21 mouse cellular contexts compared by ENCODE assay signal in the genomic region with DNA sequence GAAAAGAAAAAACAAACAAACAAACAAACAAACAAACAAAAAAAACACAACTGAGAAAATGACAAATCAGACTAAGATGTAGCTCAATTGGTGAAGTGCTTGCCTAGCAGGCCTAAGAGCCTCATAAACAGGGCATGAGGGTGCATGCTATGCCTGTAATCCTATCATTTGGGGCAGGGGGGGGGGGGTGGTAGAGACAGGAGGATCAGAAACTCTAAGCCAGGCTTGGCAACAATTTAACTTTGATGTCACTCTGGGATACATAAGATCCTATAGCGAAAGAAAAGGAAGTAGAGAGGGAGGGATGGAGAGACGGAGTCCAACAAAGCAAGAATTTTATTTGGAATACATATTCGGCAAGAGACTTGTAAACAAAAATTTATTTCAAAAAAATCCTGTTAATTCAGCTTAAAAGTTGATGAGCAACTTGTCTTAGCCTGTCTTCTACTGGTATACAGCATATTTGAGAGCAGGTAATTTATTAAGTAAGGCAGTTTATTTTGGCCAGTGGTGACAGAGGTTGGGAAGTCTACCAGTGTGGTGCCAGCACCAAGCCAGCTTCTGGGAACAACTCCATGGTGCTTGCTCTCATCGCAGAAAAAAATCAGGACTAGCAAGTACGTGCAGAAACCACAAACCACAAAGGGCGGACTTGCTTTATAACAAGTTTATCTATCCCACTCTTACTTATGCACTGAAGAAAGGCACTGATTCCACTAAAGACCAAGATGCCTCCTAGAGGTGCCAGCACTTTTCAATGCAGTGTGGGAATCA. TPM values are rescaled to one million over a fixed set of nuclear protein-coding genes. Genes with fewer than 3 reads are reported as not detected.
DNase-seq lines count a peak whose midpoint lies in the region; ATAC-seq and TF ChIP-seq lines count a peak whose summit lies in the region.
"Had no signal": no experiment of that assay in that cellular context is flagged by ENCODE, and none has a peak within 500 bp of the region (broad histone marks: within the 10 kb centered on the region; RNA-seq: fewer than 3 reads in every experiment).

No protein-coding gene starts in this region.

- H3K36me3 ChIP-seq in heart, postnatal 0 days (replicated peaks; ENCODE audit: control insufficient read depth, insufficient read depth, low read length) = no peaks in the 10 kb centered on the region
- H3K36me3 ChIP-seq in liver, adult 2 months (ENCODE audit: control insufficient read depth, insufficient read depth, low read length) = no peaks in the 10 kb centered on the region
- no peaks in the 10 kb centered on the region for H3K36me3 ChIP-seq in liver, embryonic 12.5 days
- H3K36me3 ChIP-seq in hindbrain, embryonic 16.5 days (ENCODE audit: control insufficient read depth, insufficient read depth, low read length) = no peaks in the 10 kb centered on the region
- H3K36me3 ChIP-seq: embryonic facial prominence, embryonic 12.5 days; intestine, embryonic 15.5 days; stomach, embryonic 15.5 days had no signal

- peaks cover 19% of the 10 kb centered on the region; the same call in 1 of the 2 replicates for H3K79me2 ChIP-seq in liver, adult 2 months (ENCODE audit: control insufficient read depth, insufficient read depth, low read length)

- no peak for ATAC-seq in heart, postnatal 0 days (ENCODE audit: insufficient read depth, low read depth)
- no peak for ATAC-seq in liver, embryonic 12.5 days
- no peak for ATAC-seq in hindbrain, embryonic 16.5 days
- ATAC-seq: forebrain, embryonic 16.5 days; intestine, embryonic 15.5 days; midbrain, embryonic 16.5 days had no signal

- TF ChIP-seq CTCF in heart, postnatal 0 days (IDR thresholded peaks at IDR 0.05; ENCODE audit: low read depth) = no peak
- TF ChIP-seq CTCF in liver, adult 2 months (IDR thresholded peaks at IDR 0.05; ENCODE audit: low read depth, low read length) = no peak

- no peaks in the 10 kb centered on the region for H3K9me3 ChIP-seq in heart, postnatal 0 days (replicated peaks; ENCODE audit: control insufficient read depth, low read length)
- no peaks in the 10 kb centered on the region for H3K9me3 ChIP-seq in liver, embryonic 12.5 days (replicated peaks)
- no peaks in the 10 kb centered on the region for H3K9me3 ChIP-seq in hindbrain, embryonic 16.5 days (ENCODE audit: control insufficient read depth, low read length)
- H3K9me3 ChIP-seq: embryonic facial prominence, embryonic 12.5 days; intestine, embryonic 15.5 days; stomach, embryonic 15.5 days had no signal

- no peak for TF ChIP-seq EP300 in heart, postnatal 0 days (IDR thresholded peaks at IDR 0.05; ENCODE audit: low read depth)

- no peak for TF ChIP-seq POLR2A in liver, adult 2 months (IDR thresholded peaks at IDR 0.05; ENCODE audit: extremely low read depth, insufficient read depth, low read length)

- no peaks in the 10 kb centered on the region for H3K27me3 ChIP-seq in heart, postnatal 0 days (ENCODE audit: control insufficient read depth, insufficient read depth, low read length)
- H3K27me3 ChIP-seq in liver, adult 2 months (ENCODE audit: control insufficient read depth, insufficient read depth, low read length) = no peaks in the 10 kb centered on the region
- peaks cover 28% of the 10 kb centered on the region for H3K27me3 ChIP-seq in liver, embryonic 12.5 days (replicated peaks)
- H3K27me3 ChIP-seq in hindbrain, embryonic 16.5 days (replicated peaks; ENCODE audit: control insufficient read depth, insufficient read depth, low read length) = no peaks in the 10 kb centered on the region

- peak; percentile 28 for DNase-seq in gastrocnemius, postnatal 25 days
- DNase-seq in gastrocnemius, postnatal 10 days = no peak
- no peak for DNase-seq in heart, postnatal 0 days (ENCODE audit: low spot score)
- no peak for DNase-seq in heart, adult 8-10 months (ENCODE audit: low spot score)
- peak; percentile 96 for DNase-seq in liver, adult 2 months (ENCODE audit: extremely low read depth, low read depth, low spot score)
- DNase-seq in fibroblast of lung, adult 2 months (ENCODE audit: low read depth) = peak; percentile 58
- DNase-seq: adrenal gland, adult 8-10 months; cerebellum, adult 9-11 months; lung, postnatal 10 days; right cerebral cortex, postnatal 25 days; thymus, adult 18-20 months; thymus, postnatal 4 days had no signal

- no peak overlapping the region for H3K4me2 ChIP-seq in heart, postnatal 0 days (ENCODE audit: low read depth, low read length)
- H3K4me2 ChIP-seq in liver, embryonic 12.5 days = no peak overlapping the region
- no peak overlapping the region for H3K4me2 ChIP-seq in hindbrain, embryonic 16.5 days (ENCODE audit: low read length)
- H3K4me2 ChIP-seq: embryonic facial prominence, embryonic 12.5 days; hindbrain, embryonic 14.5 days; intestine, embryonic 15.5 days; stomach, embryonic 15.5 days had no signal

- WGBS in heart, postnatal 0 days = 69% methylated on average over 6 of the region's 6 CpGs
- 30% methylated on average over 6 of the region's 6 CpGs for WGBS in liver, adult 2 months
- 54% methylated on average over 6 of the region's 6 CpGs for WGBS in liver, embryonic 12.5 days (ENCODE audit: insufficient replicate concordance)
- WGBS in hindbrain, embryonic 16.5 days = 90% methylated on average over 6 of the region's 6 CpGs

- no peak overlapping the region for H3K4me3 ChIP-seq in heart, postnatal 0 days (ENCODE audit: low read depth, low read length)
- H3K4me3 ChIP-seq in liver, adult 2 months (ENCODE audit: insufficient read depth, low read depth, low read length) = no peak overlapping the region
- no peak overlapping the region for H3K4me3 ChIP-seq in liver, embryonic 12.5 days
- H3K4me3 ChIP-seq in hindbrain, embryonic 16.5 days (ENCODE audit: low read length) = no peak overlapping the region
- H3K4me3 ChIP-seq: embryonic facial prominence, embryonic 12.5 days; intestine, embryonic 15.5 days; layer of hippocampus, adult 2 months; stomach, embryonic 15.5 days had no signal

- H3K27ac ChIP-seq in heart, postnatal 0 days (ENCODE audit: low read depth) = peak overlapping the region; percentile 15; the same call in 1 of the 2 replicates
- peak overlapping the region; percentile 90 for H3K27ac ChIP-seq in liver, adult 2 months (replicated peaks; ENCODE audit: insufficient read depth, low read depth, low read length)
- no peak overlapping the region for H3K27ac ChIP-seq in liver, embryonic 12.5 days
- H3K27ac ChIP-seq in hindbrain, embryonic 16.5 days (ENCODE audit: low read depth, low read length) = no peak overlapping the region
- H3K27ac ChIP-seq: embryonic facial prominence, embryonic 12.5 days; hindbrain, embryonic 14.5 days; intestine, embryonic 15.5 days; layer of hippocampus, adult 2 months; stomach, embryonic 15.5 days had no signal

- H3K9ac ChIP-seq in heart, postnatal 0 days (replicated peaks; ENCODE audit: low read depth, low read length) = no peak overlapping the region
- H3K9ac ChIP-seq in liver, adult 2 months (ENCODE audit: low read depth, low read length) = peak overlapping the region; percentile 61
- no peak overlapping the region for H3K9ac ChIP-seq in liver, embryonic 12.5 days
- no peak overlapping the region for H3K9ac ChIP-seq in hindbrain, embryonic 16.5 days (ENCODE audit: low read depth, low read length)
- H3K9ac ChIP-seq: embryonic facial prominence, embryonic 12.5 days; hindbrain, embryonic 14.5 days; intestine, embryonic 15.5 days; stomach, embryonic 15.5 days had no signal

- peaks cover 24% of the 10 kb centered on the region for H3K4me1 ChIP-seq in heart, postnatal 0 days (ENCODE audit: control insufficient read depth, insufficient read depth)
- peaks cover 31% of the 10 kb centered on the region for H3K4me1 ChIP-seq in liver, adult 2 months (ENCODE audit: control insufficient read depth, insufficient read depth, low read length)
- H3K4me1 ChIP-seq in liver, embryonic 12.5 days = no peaks in the 10 kb centered on the region
- peaks cover 15% of the 10 kb centered on the region for H3K4me1 ChIP-seq in hindbrain, embryonic 16.5 days (ENCODE audit: control insufficient read depth, insufficient read depth, low read depth, low read length)

RNA-seq across cellular contexts. Expression of gene Prkaa2, which starts 5.4 kb away (rescaled TPM):
- 100 to 1,000 TPM; 105 to 119 TPM for total RNA-seq in gastrocnemius, postnatal 25 days (2021)
- 10 to 100 TPM; 75.4 to 83.6 TPM for total RNA-seq in gastrocnemius, postnatal 10 days (2021)
- total RNA-seq in heart, postnatal 0 days (2014; rRNA removed; ENCODE audit: low replicate concordance) = 64.3 and 83.6 TPM in 2 replicates
- 32.5 and 35.6 TPM in 2 replicates for polyA plus RNA-seq in heart, postnatal 0 days (2015; fragmentation: Nextera tagmentation; extraction: Ambion mirVana)
- 10 to 100 TPM; 77.3 to 89.7 (median 87.0) TPM for total RNA-seq in heart, adult 8-10 months (2022)
- total RNA-seq in liver, adult 2 months (2014; rRNA removed) = 21.3 and 24.9 TPM in 2 replicates
- polyA plus RNA-seq in liver, adult 2 months (2012; rRNA removed) = 8.2 and 11.3 TPM in 2 replicates
- polyA plus RNA-seq in liver, embryonic 12.5 days (2016; fragmentation: Nextera tagmentation; extraction: Ambion mirVana) = 0.42 and 0.48 TPM in 2 replicates
- 13.5 and 15.1 TPM in 2 replicates for polyA plus RNA-seq in hindbrain, embryonic 16.5 days (2015; fragmentation: Nextera tagmentation; extraction: Ambion mirVana)

RNA-seq across cellular contexts. Expression of gene Plpp3, which starts 52.9 kb away (rescaled TPM):
- 10 to 100 TPM; 43.7 to 50.2 TPM for total RNA-seq in gastrocnemius, postnatal 25 days (2021)
- total RNA-seq in gastrocnemius, postnatal 10 days (2021) = 10 to 100 TPM; 79.6 to 82.6 TPM
- 57.0 and 65.5 TPM in 2 replicates for total RNA-seq in heart, postnatal 0 days (2014; rRNA removed; ENCODE audit: low replicate concordance)
- 56.4 and 64.1 TPM in 2 replicates for polyA plus RNA-seq in heart, postnatal 0 days (2015; fragmentation: Nextera tagmentation; extraction: Ambion mirVana)
- 10 to 100 TPM; 51.8 to 58.4 (median 54.5) TPM for total RNA-seq in heart, adult 8-10 months (2022)
- total RNA-seq in liver, adult 2 months (2014; rRNA removed) = 64.1 and 81.1 TPM in 2 replicates
- polyA plus RNA-seq in liver, adult 2 months (2012; rRNA removed) = 81.0 and 84.2 TPM in 2 replicates
- polyA plus RNA-seq in liver, embryonic 12.5 days (2016; fragmentation: Nextera tagmentation; extraction: Ambion mirVana) = 14.5 and 15.6 TPM in 2 replicates
- polyA plus RNA-seq in hindbrain, embryonic 16.5 days (2015; fragmentation: Nextera tagmentation; extraction: Ambion mirVana) = 114 and 122 TPM in 2 replicates

Comparison
In these comparisons a context has a peak if more than half of its experiments do, and no peak if none do; other contexts are left out.
1. DNase-seq: peak in gastrocnemius, postnatal 25 days (single experiment), liver, adult 2 months (single experiment) and fibroblast of lung, adult 2 months (single experiment); none in gastrocnemius, postnatal 10 days (single experiment), heart, postnatal 0 days (single experiment) and heart, adult 8-10 months (single experiment).
2. H3K27ac ChIP-seq: peak in heart, postnatal 0 days (single experiment) and liver, adult 2 months (single experiment); none in liver, embryonic 12.5 days (single experiment) and hindbrain, embryonic 16.5 days (single experiment).